Mouse (Mus musculus) thymus, adult 2 months (tissue): Measurements from ENCODE around the gene Zfp341. TPM values are rescaled to one million over a fixed set of nuclear protein-coding genes. Genes with fewer than 3 reads are reported as not detected.

Experiments used
- DNase-seq: peaks from one replicate; pipeline ENCODE4 v3.0.0; 2021
- H3K27ac ChIP-seq: fragments of 200-500 bp; 2 replicates; pipeline ENCODE4 v1.5.1; 2012; ENCODE audit warnings: low read length, control low read depth; ENCODE audit not compliant: control insufficient read depth, insufficient read depth
- H3K27me3 ChIP-seq: fragments of 200-500 bp; 2 replicates; pipeline ENCODE4 v1.6.1; 2012; ENCODE audit warnings: mild to moderate bottlenecking, low read length, moderate library complexity, mixed read lengths; ENCODE audit not compliant: control insufficient read depth, insufficient read depth
- H3K36me3 ChIP-seq: fragments of 200-500 bp; 2 replicates; pipeline ENCODE4 v1.6.1; 2012; ENCODE audit warnings: mild to moderate bottlenecking, low read length, moderate library complexity; ENCODE audit not compliant: control insufficient read depth, insufficient read depth
- H3K4me1 ChIP-seq: fragments of 200-500 bp; replicated peaks from 2 replicates; pipeline ENCODE4 v1.6.1; 2012; ENCODE audit warnings: low read length; ENCODE audit not compliant: control insufficient read depth, insufficient read depth
- H3K4me3 ChIP-seq: fragments of 200-500 bp; 2 replicates; pipeline ENCODE4 v1.5.1; 2012; ENCODE audit warnings: mild to moderate bottlenecking, low read length, control low read depth, moderate library complexity; ENCODE audit not compliant: control insufficient read depth, insufficient read depth
- CTCF ChIP-seq: fragments of 200-500 bp; IDR thresholded peaks from 2 replicates; pipeline ENCODE4 v1.5.1; 2012; ENCODE audit warnings: mild to moderate bottlenecking, control low read depth, low read length, moderate library complexity, borderline replicate concordance; ENCODE audit not compliant: control insufficient read depth, poor library complexity, insufficient read depth; ENCODE audit errors: extremely low read depth
- POLR2A ChIP-seq: fragments of 200-500 bp; IDR thresholded peaks from 2 replicates; pipeline ENCODE4 v1.6.1; 2012; ENCODE audit warnings: mild to moderate bottlenecking, low read length, control low read depth, moderate library complexity; ENCODE audit not compliant: control insufficient read depth, poor library complexity, insufficient read depth; ENCODE audit errors: extremely low read depth
- WGBS: fragments of 180-500 bp; shearing (Covaris S2); methylation state at CpG from one replicate; pipeline ENCODE4 v1.1.7; 2018; 5-methylcytosine and 5-hydroxymethylcytosine counted together
- polyA plus RNA-seq: library from polyadenylated mRNA; depleted of rRNA; stranded (reverse); fragments of >200 nt; gene quantifications from 2 replicates; pipeline ENCODE4 v1.2.3, GENCODE M21; 2012; rRNA removed

Gene Zfp341
- polyA plus RNA-seq, 1 experiment: 10.8 TPM

GRCm38 (mm10) chr2:154689391-154689790 lies 76.3 kb downstream of the Zfp341 start:
- Histone ChIP-seq H3K4me1 (no peaks in the 10 kb centered on the region), H3K27me3 (no peaks in the 10 kb centered on the region), H3K4me3 (no peak overlapping the region), H3K36me3 (peaks cover 37% of the 10 kb centered on the region), H3K27ac (no peak overlapping the region)
- WGBS: 95% methylated on average over 14 of the region's 14 CpGs
- TF ChIP-seq POLR2A (no peak), CTCF (no peak)
- no peak for DNase-seq

DNA sequence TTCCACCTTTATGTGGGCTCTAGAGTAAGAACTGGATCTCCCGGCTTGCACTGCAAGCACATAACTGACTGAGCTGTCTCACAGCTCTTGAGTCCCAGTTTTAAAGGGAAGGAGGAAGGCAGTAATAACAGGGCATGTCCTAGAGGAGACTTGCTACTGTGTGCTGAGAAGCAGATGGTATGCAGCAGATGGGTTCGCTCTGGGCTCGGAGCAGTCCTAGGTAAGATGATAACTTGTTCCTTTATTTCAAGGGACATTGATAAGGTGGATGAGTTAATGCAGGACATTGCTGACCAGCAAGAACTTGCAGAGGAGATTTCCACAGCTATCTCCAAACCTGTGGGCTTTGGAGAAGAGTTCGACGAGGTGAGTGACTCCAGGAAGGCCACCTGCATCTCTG lies 77.9 kb downstream of the Zfp341 start:
- Histone ChIP-seq H3K27me3 (no peaks in the 10 kb centered on the region), H3K36me3 (peaks cover 40% of the 10 kb centered on the region), H3K4me1 (0 out of 2 replicates have a peak, but pooled peaks cover 2% of the 10 kb centered on the region), H3K4me3 (no peak overlapping the region), H3K27ac (no peak overlapping the region)
- DNase-seq: no peak
- WGBS: 95% methylated on average over 5 of the region's 5 CpGs
- TF ChIP-seq POLR2A (no peak), CTCF (no peak)

DNA sequence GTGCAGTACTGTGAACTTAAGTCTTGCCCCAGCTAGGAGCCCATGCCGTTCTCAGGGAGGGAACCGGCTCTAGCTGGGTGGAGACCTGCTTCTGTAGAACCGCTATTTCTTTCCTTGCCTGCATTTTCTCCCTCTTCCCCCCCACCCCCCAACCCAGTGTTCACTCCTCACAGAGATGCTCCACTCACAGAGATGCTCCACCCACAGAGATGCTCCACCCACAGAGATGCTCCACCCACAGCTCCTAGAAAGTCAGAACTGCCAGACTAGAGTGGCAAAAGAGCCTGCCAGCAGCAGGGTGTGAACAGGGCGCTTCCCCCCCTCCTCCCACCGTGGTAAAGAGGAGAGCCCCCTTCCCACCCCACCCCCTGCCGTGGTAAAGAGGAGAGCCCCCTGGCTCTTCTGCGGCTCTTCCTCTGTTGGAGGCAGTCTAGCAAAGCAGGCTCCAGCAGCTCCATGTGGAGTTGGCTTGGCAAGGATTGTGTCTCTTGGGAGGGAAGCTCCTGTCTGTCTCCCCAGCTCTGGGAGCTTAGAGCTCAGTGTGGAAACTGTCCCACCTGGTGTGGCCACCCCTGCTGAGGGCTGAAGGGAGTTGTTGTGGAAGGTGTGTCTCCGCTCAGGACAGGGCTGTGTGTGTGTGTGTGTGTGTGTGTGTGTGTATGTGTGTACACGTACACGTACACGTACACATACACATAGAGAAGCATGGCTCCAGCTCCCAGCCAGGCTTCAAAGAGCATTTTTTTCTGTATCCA lies 80.3 kb downstream of the Zfp341 start:
- H3K4me1 ChIP-seq: peaks cover 7% of the 10 kb centered on the region; the same call in 1 of the 2 replicates
- DNase-seq: no peak
- TF ChIP-seq POLR2A (no peak), CTCF (no peak)
- H3K36me3 ChIP-seq: peaks cover 40% of the 10 kb centered on the region
- no peak overlapping the region for H3K27ac ChIP-seq
- H3K4me3 ChIP-seq: no peak overlapping the region
- H3K27me3 ChIP-seq: no peaks in the 10 kb centered on the region
- 94% methylated on average over 11 of the region's 11 CpGs for WGBS

GRCm38 (mm10) chr2:154693941-154694256 lies 80.8 kb downstream of the Zfp341 start:
- Histone ChIP-seq H3K4me3 (no peak overlapping the region), H3K27ac (no peak overlapping the region), H3K36me3 (peaks cover 40% of the 10 kb centered on the region), H3K27me3 (no peaks in the 10 kb centered on the region), H3K4me1 (peaks cover 7% of the 10 kb centered on the region; the same call in 1 of the 2 replicates)
- TF ChIP-seq CTCF (no peak), POLR2A (no peak)
- 98% methylated on average over 12 of the region's 12 CpGs for WGBS
- DNase-seq: no peak

DNA sequence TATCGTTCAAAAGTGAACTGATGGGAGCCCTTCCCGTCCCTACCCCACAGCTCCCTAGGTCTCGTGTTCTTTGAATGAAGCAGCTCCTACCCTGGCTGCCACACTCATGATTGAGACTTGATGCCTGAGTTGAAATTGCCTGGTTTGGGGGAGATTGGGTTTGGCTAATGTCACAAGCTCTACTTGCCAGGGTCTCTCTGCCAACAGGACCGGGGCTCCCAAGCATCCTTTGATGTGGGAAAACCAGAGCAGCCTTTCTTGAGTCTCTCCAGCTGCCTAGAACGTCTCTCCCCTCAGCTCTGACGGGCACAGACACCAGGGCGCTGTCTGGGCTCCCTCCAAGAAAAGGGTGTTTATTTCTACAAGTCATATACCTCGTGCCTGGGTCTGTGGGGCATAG lies 82.6 kb downstream of the Zfp341 start:
- TF ChIP-seq POLR2A: no peak
- TF ChIP-seq CTCF: no peak
- Histone ChIP-seq H3K27me3 (no peaks in the 10 kb centered on the region), H3K4me3 (no peak overlapping the region), H3K36me3 (peaks cover 32% of the 10 kb centered on the region), H3K27ac (no peak overlapping the region), H3K4me1 (peaks cover 7% of the 10 kb centered on the region; the same call in 1 of the 2 replicates)
- 48% methylated on average over 8 of the region's 8 CpGs for WGBS
- no peak for DNase-seq

Other genes with a start within 250 kb of the Zfp341 start
- 14.2 and 16.3 TPM in 2 replicates for gene Cdk5rap1, start 240.3 kb upstream of the Zfp341 start, polyA plus RNA-seq
- 5.8 and 9.6 TPM in 2 replicates for gene Snta1, start 205.2 kb upstream of the Zfp341 start, polyA plus RNA-seq
- 27.6 and 30.1 TPM in 2 replicates for gene Cbfa2t2, start 176.8 kb upstream of the Zfp341 start, polyA plus RNA-seq
- gene 1700003F12Rik, start 66.2 kb upstream of the Zfp341 start, polyA plus RNA-seq: 2.0 and 3.3 TPM in 2 replicates
- 0.11 and 0.47 TPM in 2 replicates for gene Actl10, start 61.5 kb upstream of the Zfp341 start, polyA plus RNA-seq
- 14.8 and 15.7 TPM in 2 replicates for gene Necab3, start 54.4 kb upstream of the Zfp341 start, polyA plus RNA-seq
- gene E2f1, start 43.4 kb upstream of the Zfp341 start, polyA plus RNA-seq: 34.0 and 50.3 TPM in 2 replicates
- 70.7 and 71.7 TPM in 2 replicates for gene Pxmp4, start 9.6 kb upstream of the Zfp341 start, polyA plus RNA-seq
- gene 4930519P11Rik, start 140 bp downstream of the Zfp341 start, polyA plus RNA-seq: 1.5 and 1.7 TPM in 2 replicates
- 81.3 and 83.8 TPM in 2 replicates for gene Chmp4b, start 38.4 kb downstream of the Zfp341 start, polyA plus RNA-seq
- not detected in 2 replicates for gene Gm14214, start 156.7 kb downstream of the Zfp341 start, polyA plus RNA-seq
- 437 and 554 TPM in 2 replicates for gene Raly, start 177.8 kb downstream of the Zfp341 start, polyA plus RNA-seq
- gene a, start 178.1 kb downstream of the Zfp341 start, polyA plus RNA-seq: 4.7 and 5.0 TPM in 2 replicates